Mouse (Mus musculus): ENCODE results near the gene Slc10a6. TPM values are rescaled to one million over a fixed set of nuclear protein-coding genes. Genes with fewer than 3 reads are reported as not detected.

Gene Slc10a6
- total RNA-seq, 2 experiments from 2014 or later, result not detected

- intact Hi-C loops (cut with DNase I), result no loop called here
- DNase-seq, result no peak
Observed at GRCm38 (mm10) chr5:103560546-103560945, 68.7 kb downstream of the Slc10a6 start.

Other genes starting within 250 kb of the Slc10a6 start
- 1 to 10 TPM; 8.8 to 8.9 TPM for gene Ptpn13, start 204.2 kb downstream of the Slc10a6 start, total RNA-seq (2021)
- gene 1700016H13Rik, start 26.6 kb upstream of the Slc10a6 start, total RNA-seq (2021), result under 1 TPM in 1 of 2 experiments, not detected in 1; 0.24 TPM
- gene Aff1, start 63.0 kb upstream of the Slc10a6 start, total RNA-seq (2021), result 1 to 10 TPM; 4.9 to 6.3 TPM